Mouse (Mus musculus) left cerebral cortex, postnatal 25 days (tissue): ENCODE measurements around the gene Gan. TPM values are rescaled to one million over a fixed set of nuclear protein-coding genes. Genes with fewer than 3 reads are reported as not detected.
A peak's percentile ranks its signal among the peaks of the same experiment; 100 is the strongest.

Experiments
- DNase-seq, 2 experiments: peaks; one replicate each; pipeline ENCODE4 v3.0.0; 2022; ENCODE audit warnings: low spot score in 2 of 2, mixed read lengths in 1 of 2
- intact Hi-C: fragments of 180-260 bp; cut with DNase I; formaldehyde crosslinking; loops from one replicate; pipeline ENCODE4 v1.15.1; 2025
- total RNA-seq, 2 experiments: library from RNA; stranded (reverse); gene quantifications; 2 replicates each; pipeline ENCODE4 v1.2.3; 2021

The Gan gene
- total RNA-seq, 2 experiments from 2014 or later = 16.8 to 17.9 TPM

- intact Hi-C loops = no loop called here
- DNase-seq = no peak
Measured at GRCm38 (mm10) chr8:117241848-117242247, 83.9 kb downstream of the Gan start.

DNA sequence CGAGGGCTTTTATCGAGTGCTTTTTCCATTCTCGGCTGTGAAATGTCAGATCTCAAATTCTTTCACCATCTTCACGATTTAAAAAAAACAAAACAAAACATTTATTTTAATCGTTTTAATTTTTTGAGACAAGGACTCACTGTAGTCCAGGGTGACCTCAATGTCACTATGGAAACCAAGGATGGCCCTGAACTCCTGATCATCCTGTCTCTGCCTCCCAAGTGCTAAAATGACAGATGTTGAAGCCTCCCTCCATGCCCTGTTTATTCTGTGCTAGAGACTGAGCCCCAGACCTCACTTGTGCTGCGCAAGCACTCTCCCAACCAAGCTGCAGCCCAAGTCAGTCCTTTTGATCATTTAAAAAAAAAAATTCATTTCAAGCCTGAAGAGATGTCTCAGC lies 84.4 kb downstream of the Gan start:
- no peak for DNase-seq
- intact Hi-C loops = no loop called here

DNA sequence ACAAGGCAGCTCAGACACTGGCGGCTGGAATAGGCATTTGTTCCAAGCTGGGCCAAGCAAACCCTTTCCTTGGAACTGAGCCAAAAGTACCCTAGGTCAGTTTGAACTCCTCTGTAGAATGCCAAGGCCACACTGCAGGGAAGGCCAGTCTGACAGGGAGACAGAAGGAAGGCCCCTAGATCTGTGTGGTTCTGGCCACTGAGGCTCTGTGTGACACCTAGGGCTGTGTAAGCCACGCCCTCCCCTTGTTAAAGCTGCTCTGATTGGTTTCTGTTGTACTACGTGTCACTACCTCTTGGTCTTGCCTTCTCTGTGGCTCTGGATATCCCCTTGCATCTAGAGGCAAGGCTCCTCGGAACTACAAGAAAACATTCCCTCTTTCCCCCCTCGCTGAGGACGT lies 86.7 kb downstream of the Gan start:
- DNase-seq = no peak
- intact Hi-C loops = no loop called here

- intact Hi-C loops = no loop called here
- no peak for DNase-seq
Measured at GRCm38 (mm10) chr8:117248341-117248740, 90.4 kb downstream of the Gan start.

DNA sequence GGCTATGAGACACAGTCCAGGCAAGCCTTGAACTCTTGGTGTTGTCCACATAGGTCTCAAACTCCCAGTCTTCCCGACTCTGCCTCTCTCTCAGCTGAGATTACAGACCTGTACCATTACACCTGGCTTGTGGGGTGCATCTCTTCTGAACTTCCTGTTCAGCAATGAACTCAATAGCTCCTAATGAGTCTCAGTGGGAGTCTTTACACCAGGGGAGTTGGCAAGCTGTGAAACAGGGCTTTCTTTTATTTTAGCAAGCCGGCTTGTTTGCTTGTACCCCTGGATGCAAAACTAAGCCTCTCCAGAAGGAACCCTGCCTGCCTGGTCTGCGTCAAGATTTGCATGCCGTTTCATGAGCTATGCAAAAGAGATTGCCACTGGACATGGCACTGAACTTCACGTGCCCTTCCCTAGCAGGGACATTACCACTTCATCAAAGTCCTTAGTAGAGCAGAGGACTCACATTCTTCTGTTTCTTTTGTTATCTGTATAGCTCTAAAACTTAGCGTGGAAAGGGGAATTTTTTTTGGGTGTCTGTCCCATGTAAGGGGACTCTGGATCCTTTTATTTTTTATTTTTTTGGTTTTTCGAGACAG lies 93.2 kb downstream of the Gan start:
- intact Hi-C loops = no loop called here
- DNase-seq = no peak

DNA sequence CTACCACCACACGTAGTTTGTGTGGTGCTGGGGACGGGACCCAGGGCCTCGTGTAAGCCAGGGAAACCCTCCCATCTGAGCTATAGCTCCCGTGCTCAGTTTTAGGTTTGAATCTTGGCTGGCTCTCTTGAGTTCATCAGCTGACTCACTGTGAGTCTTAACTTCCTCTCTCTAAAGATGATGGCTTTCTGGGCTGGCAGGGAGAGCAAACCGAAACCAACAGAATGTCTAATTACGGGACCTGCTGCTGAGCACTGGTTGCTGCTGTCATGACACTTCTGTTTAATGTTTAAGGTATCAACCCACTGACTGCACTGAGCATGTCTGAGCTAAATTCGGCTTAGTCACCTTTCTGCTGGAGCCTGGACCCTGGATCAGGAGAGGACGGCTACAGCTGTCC lies 94.7 kb downstream of the Gan start:
- intact Hi-C loops = no loop called here
- DNase-seq = no peak

DNA sequence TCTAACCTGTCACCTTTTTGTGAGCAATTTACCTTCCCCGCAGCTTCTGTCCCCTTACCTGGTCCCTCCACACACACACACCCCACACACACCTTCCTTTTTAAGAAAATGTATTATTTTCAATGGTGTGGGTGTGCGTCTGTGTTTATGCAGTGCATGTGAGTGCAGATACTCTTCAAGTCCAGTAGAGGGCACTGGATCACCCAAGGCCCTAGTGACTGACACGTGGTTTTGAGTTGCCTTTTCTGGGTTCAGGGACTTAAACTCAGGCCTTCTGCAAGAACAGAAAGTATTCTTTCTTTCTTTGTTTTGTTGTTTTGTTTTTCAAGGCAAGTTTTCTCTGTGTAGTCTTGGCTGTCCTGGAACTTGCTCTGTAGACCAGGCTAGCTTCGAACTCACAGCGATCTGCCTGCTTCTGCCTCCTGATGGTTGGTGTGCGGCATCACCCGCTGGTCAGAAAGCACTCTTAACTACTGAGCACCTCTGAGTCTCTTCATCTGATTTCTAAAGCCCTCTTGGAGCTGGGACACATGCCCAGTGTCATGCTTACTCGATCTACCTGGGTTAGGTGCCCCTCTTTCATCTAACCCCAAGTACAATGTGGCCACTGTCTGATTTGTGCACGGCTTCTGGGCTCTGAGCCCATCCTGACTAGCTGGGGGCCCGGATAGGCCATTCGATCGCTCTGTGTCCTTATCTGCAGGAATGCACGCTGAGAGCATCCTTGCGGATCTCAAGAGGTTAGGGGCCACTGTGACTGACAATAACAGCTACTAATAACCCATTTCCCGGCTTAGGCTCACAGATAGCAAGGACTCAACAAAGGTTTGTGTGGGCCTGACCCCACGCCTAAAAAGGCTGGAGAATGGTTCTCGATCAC lies 95.7 kb downstream of the Gan start:
- intact Hi-C loops = no loop called here
- no peak for DNase-seq

DNA sequence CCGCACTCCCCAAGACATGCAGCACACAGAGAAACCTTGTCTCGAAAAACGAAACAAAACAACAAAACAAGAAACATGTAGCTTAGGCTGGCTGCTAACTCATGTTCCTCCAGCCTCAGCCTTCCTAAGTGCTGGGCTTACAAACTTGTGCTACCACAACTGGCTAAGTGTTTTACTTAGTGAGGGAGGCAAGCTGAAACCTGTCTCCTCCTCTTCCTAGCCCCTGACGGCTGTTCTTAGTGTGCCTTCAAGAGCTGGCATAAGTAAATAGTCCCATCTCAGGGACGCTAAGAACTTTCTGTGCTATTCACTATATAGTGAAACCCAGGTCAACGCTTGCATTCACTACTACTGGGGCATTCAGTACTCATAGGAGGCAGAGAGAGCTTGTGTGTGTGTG lies 96.6 kb downstream of the Gan start:
- no peak for DNase-seq
- intact Hi-C loops = no loop called here

GRCm38 (mm10) chr8:117256292-117256938 lies 98.5 kb downstream of the Gan start:
- intact Hi-C loops = loop anchor here (5.0 kb wide), 1 partner anchor 76 kb away; no protein-coding TSS in a partner anchor

DNA sequence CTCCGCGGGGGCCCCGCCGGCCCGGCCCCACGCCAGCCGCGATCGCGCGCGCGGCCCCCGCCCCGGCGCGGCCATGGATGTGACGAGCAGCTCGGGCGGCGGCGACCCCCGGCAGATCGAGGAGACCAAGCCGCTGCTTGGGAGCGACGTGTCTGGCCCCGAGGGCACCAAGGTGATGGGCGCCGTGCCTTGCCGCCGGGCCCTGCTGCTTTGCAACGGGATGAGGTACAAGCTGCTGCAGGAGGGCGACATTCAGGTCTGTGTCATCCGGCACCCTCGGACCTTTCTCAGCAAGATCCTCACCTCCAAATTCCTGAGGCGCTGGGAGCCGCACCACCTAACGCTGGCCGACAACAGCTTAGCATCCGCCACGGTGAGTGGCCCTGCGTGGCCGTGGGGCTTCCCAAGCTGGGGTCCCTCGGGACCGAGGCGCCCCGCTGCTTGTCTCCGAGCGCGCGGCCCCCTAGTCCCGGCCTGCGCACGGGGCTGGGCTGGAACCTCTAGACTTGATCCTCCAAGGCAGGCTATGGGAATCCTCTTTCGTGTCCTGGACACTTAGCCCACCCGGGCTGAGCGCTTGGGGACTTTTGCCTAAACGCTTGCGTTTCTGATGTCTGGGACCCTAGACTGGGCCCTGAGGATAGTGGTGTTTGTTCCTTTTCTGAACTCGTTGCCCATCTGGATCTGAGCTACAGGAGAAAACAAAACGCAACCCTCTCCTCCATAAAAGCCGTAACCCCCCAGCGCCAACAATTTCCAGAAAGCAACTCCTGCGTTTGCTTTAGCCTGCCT lies 99.3 kb downstream of the Gan start, which contains the start of gene Cmip:
Gene Cmip (plus strand): TSS at position 36 of the 792 bp plus-strand sequence.
- intact Hi-C loops = loop anchor here (5.0 kb wide), 1 partner anchor 75 kb away; no protein-coding TSS in a partner anchor
- peak; percentile 39 to 48 for DNase-seq

More at GRCm38 (mm10) chr8:117256292-117256938, 98.5 kb downstream of the Gan start:
- peak; percentile 96 to 97 for DNase-seq

- intact Hi-C loops = loop anchor here (2.0 to 5.0 kb wide), 3 partner anchors 29 to 121 kb away; no protein-coding TSS in a partner anchor
- DNase-seq = peak; percentile 24 to 36
Measured at GRCm38 (mm10) chr8:117257821-117258575, 100.1 kb downstream of the Gan start.

DNA sequence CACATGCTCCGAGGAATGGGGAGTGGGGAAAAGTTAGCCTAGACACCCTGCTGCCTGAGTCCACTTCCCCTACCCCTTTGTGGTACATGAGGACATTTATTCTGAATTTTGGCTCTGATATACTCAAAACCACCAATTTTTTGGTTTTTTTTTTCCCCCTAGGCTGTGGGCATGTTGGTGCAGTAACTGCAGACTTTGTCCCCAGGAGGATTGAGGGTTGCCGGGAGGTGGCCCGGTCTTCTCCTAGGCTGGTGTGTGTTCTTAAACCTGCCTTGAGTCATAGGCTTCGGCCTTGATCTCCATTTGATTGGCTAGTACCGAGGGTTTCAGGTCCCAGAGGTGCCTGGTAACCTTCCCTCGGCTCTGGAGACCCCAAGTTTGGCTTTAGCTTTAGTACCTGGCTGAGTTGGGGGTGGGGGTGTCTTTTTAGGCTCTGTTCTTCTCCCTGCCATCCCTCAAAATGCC lies 100.7 kb downstream of the Gan start:
- DNase-seq = no peak
- intact Hi-C loops = loop anchor here (2.0 to 5.0 kb wide), 3 partner anchors 28 to 120 kb away; no protein-coding TSS in a partner anchor

DNA sequence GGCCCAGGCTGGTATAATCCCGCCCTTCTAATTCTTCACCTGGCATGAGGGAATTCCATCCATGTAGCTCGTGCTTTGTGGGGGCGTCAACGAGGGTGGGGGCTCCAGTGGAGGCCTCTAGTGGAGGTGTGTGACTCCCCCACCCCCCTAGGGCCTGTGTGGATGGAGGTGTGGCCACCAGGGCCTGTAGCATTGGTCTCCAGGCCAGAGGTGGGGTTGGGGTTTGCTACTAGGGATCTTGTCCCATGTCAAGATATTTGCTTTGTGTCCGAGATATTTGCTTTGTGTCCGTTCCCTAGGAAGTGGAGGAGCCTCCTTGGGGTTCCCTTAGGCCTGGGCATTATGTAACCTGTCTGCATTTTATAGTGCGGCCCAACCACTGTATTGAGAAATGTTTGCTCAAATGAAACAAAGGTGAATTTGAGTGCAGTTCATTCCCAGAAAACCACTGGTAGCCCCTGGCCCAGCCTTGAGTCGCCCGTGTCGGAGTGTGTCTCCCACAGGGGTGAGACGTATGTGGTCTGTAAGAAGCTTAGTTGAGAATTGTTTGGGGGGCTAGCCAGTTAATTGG lies 101.6 kb downstream of the Gan start:
- intact Hi-C loops = loop anchor here (2.0 to 5.0 kb wide), 3 partner anchors 27 to 119 kb away; no protein-coding TSS in a partner anchor
- peak; percentile 29 to 48 for DNase-seq

- DNase-seq = no peak
- intact Hi-C loops = no loop called here
Measured at GRCm38 (mm10) chr8:117260234-117260929, 102.4 kb downstream of the Gan start.

DNA sequence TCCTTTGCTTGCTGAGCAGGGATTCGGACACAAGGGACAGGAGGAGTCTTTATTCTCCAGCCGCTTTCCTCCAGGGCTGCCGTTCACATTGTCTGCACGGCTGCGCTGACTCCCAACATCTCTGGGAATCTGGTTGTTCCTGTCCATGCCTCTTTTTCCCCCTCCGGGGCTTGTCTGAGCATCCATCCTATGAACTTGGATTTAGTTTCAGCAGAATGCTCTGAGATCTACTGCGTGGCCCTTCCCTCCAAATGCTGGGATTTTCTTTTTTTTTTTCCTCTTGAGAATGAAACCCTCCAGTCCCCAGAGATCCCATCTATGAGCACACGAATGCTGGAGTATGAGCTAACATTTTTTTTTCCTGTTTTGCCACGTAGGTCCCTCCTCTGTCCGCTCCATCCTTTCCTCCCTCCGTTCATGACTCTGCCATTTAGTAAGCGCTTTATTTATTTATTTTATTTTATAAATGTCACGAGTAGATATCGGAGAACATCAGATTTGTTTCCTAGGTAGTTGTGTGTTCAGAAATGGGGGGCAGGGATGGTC lies 103.1 kb downstream of the Gan start:
- intact Hi-C loops = no loop called here

GRCm38 (mm10) chr8:117261702-117262101 lies 103.8 kb downstream of the Gan start:
- no peak for DNase-seq
- intact Hi-C loops = no loop called here

More for the DNA sequence above, 103.1 kb downstream of the Gan start:
- peak in 1 of 2 experiments; percentile 35 for DNase-seq

GRCm38 (mm10) chr8:117262685-117263084 lies 104.8 kb downstream of the Gan start:
- intact Hi-C loops = no loop called here
- DNase-seq = no peak
